In genomic region chr11:12023051-12023450, GRCm38 (mm10) we compare ENCODE assay signal across 15 mouse cellular contexts. TPM values are rescaled to one million over a fixed set of nuclear protein-coding genes. Genes with fewer than 3 reads are reported as not detected.
"Had no signal": no experiment of that assay in that cellular context is flagged by ENCODE, and none has a peak within 500 bp of the region (broad histone marks: within the 10 kb centered on the region; RNA-seq: fewer than 3 reads in every experiment).

No protein-coding gene starts in this region.

- H3K4me3 ChIP-seq: lung, embryonic 15.5 days; megakaryocyte, embryonic 14.5 days; midbrain, embryonic 13.5 days; midbrain, embryonic 15.5 days; neural tube, embryonic 12.5 days; stomach, embryonic 15.5 days had no signal

- H3K4me1 ChIP-seq: midbrain, embryonic 13.5 days; midbrain, embryonic 15.5 days; neural tube, embryonic 12.5 days had no signal

- DNase-seq: lung, adult 2 months; lung, postnatal 14 days; lung, postnatal 36 days; right cerebral cortex, postnatal 14 days; thymus, adult 2 months; thymus, postnatal 25 days; thymus, postnatal 4 days had no signal

- H3K27ac ChIP-seq: lung, embryonic 15.5 days; macrophage; midbrain, embryonic 13.5 days; midbrain, embryonic 15.5 days; neural tube, embryonic 12.5 days; stomach, embryonic 15.5 days; stomach, postnatal 0 days had no signal

- H3K36me3 ChIP-seq: midbrain, embryonic 15.5 days had no signal

RNA-seq across cellular contexts. Expression of gene Grb10, which starts 15.4 kb away (rescaled TPM):
- polyA plus RNA-seq: macrophage had no signal
